Mouse (Mus musculus) stomach, embryonic 14.5 days (tissue): ENCODE data around the gene Gm20696. TPM values are rescaled to one million over a fixed set of nuclear protein-coding genes. Genes with fewer than 3 reads are reported as not detected.

Experiments
- ATAC-seq: fragments of 200-750 bp; cut with Nextera tagmentation; 2 replicates; pipeline ENCODE4 v1.8.0; 2017; ENCODE audit warnings: low read depth, moderate TSS enrichment; ENCODE audit not compliant: insufficient number of reproducible peaks, insufficient read depth, low FRiP score
- H3K27ac ChIP-seq: fragments of 300-500 bp; sonication (generic); 2 replicates; pipeline ENCODE4 v1.5.1; 2014; ENCODE audit warnings: mild to moderate bottlenecking, low read length, moderate library complexity, mixed read lengths
- H3K27me3 ChIP-seq: fragments of 300-500 bp; sonication (generic); 2 replicates; pipeline ENCODE4 v1.6.1; 2014; ENCODE audit warnings: low read length, control low read depth, mixed read lengths; ENCODE audit not compliant: control insufficient read depth, insufficient read depth
- H3K36me3 ChIP-seq: fragments of 300-500 bp; sonication (generic); 2 replicates; pipeline ENCODE4 v1.6.1; 2014; ENCODE audit warnings: mild to moderate bottlenecking, control low read depth, low read length, moderate library complexity, mixed read lengths; ENCODE audit not compliant: control insufficient read depth, insufficient read depth
- H3K4me1 ChIP-seq: fragments of 300-500 bp; sonication (generic); 2 replicates; pipeline ENCODE4 v1.6.1; 2014; ENCODE audit warnings: low read length, control low read depth, mixed read lengths; ENCODE audit not compliant: control insufficient read depth, insufficient read depth
- H3K4me2 ChIP-seq: fragments of 300-500 bp; sonication (generic); replicated peaks from 2 replicates; pipeline ENCODE4 v1.6.1; 2014; ENCODE audit warnings: low read depth, low read length, control low read depth
- H3K4me3 ChIP-seq: fragments of 300-500 bp; sonication (generic); 2 replicates; pipeline ENCODE4 v1.5.1; 2014; ENCODE audit warnings: low read depth, low read length, control low read depth
- H3K9ac ChIP-seq: fragments of 300-500 bp; sonication (generic); replicated peaks from 2 replicates; pipeline ENCODE4 v1.6.1; 2014; ENCODE audit warnings: low read depth, mild to moderate bottlenecking, control low read depth, low read length, moderate library complexity, mixed read lengths
- H3K9me3 ChIP-seq: fragments of 300-500 bp; sonication (generic); 2 replicates; pipeline ENCODE4 v1.6.1; 2016; ENCODE audit warnings: low read depth, low read length, control low read depth; ENCODE audit not compliant: control insufficient read depth
- WGBS: fragments of 180-500 bp; shearing (Covaris S2); extraction: QIAGEN DNeasy Blood & Tissue Kit; methylation state at CpG from one replicate; pipeline ENCODE4 v1.1.7; 2014; 5-methylcytosine and 5-hydroxymethylcytosine counted together
- polyA plus RNA-seq: library from polyadenylated mRNA; unstranded; fragments of >200 nt; fragmentation: Nextera tagmentation; extraction: Ambion mirVana; gene quantifications from 2 replicates; pipeline ENCODE4 v1.2.1, GENCODE M21; 2014

Gm20696 gene
- polyA plus RNA-seq, 1 experiment from 2014 or later, result 7.0 TPM

- H3K27me3 ChIP-seq, result no peaks in the 10 kb centered on the region
- peak within 1 kb of the TSS; percentile 86 for H3K4me3 ChIP-seq
- H3K36me3 ChIP-seq, result no peaks in the 10 kb centered on the region
- H3K27ac ChIP-seq, result peak within 1 kb of the TSS; percentile 100
- WGBS, result under 1% methylated on average over 70 of the region's 72 CpGs
- H3K4me1 ChIP-seq, result peaks cover 11% of the 10 kb centered on the region; the same call in 1 of the 2 replicates
- peak within 1 kb of the TSS; percentile 96 for H3K9ac ChIP-seq
- H3K4me2 ChIP-seq, result peak within 1 kb of the TSS; percentile 73
- H3K9me3 ChIP-seq, result peaks cover 3% of the 10 kb centered on the region; the same call in 1 of the 2 replicates
- ATAC-seq, result no peak
Observed at GRCm38 (mm10) chr6:99522359-99523108, 144.1 kb downstream of the Gm20696 start, which contains the start of gene Foxp1. Gene Foxp1, minus strand, starts transcription at chr6:99522721.

DNA sequence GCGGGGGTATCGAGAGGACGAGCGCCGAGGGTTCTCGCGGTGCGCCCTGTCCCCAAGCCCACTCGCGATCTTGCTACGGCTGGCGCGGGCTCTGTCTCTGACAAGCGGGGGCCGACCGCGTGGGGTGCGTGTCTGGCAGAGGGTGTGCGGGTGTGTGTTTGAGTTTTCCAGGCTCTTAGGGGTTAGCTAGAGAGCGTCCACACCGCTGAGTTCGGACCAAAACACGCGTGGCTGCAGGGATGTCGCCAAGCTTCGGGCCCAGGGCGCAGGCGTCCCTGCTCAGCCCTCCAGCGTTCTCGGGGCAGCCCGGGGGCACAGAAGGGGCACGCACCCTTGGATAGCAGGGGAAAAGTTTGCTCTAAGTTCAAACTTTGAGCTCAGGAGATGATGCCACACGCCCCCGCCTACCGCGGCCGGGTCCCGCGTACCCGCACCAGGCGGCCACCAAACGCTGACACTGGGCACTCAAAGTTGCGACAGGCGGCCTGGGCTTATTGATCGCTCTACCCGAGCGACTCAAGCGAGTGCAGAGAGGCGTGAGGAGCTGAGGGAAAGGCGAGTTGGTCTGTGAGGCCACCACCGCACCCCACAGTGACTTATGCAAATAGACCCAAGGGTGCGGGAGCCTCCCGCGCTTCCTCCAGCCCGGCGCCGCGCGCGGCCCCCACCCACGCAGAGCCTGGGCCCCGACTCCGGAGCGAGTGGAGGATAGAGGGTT is 144.8 kb downstream of the Gm20696 start:
- no peaks in the 10 kb centered on the region for H3K36me3 ChIP-seq
- WGBS, result under 1% methylated on average over 64 of the region's 64 CpGs
- peak overlapping the region; percentile 86 for H3K4me3 ChIP-seq
- no peaks in the 10 kb centered on the region for H3K27me3 ChIP-seq
- peak overlapping the region; percentile 73 for H3K4me2 ChIP-seq
- no peaks in the 10 kb centered on the region for H3K9me3 ChIP-seq
- peaks cover 12% of the 10 kb centered on the region; the same call in 1 of the 2 replicates for H3K4me1 ChIP-seq
- peak; percentile 24; the same call in 1 of the 2 replicates for ATAC-seq
- H3K27ac ChIP-seq, result peak overlapping the region; percentile 100
- H3K9ac ChIP-seq, result peak overlapping the region; percentile 96

- under 1% methylated on average over 54 of the region's 54 CpGs for WGBS
- no peaks in the 10 kb centered on the region for H3K36me3 ChIP-seq
- H3K4me1 ChIP-seq, result peaks cover 12% of the 10 kb centered on the region; the same call in 1 of the 2 replicates
- H3K9me3 ChIP-seq, result no peaks in the 10 kb centered on the region
- peak; percentile 84 for ATAC-seq
- peak overlapping the region; percentile 96 for H3K9ac ChIP-seq
- H3K27ac ChIP-seq, result peak overlapping the region; percentile 100
- H3K4me3 ChIP-seq, result peak overlapping the region; percentile 86
- no peaks in the 10 kb centered on the region for H3K27me3 ChIP-seq
- peak overlapping the region; percentile 73 for H3K4me2 ChIP-seq
Observed at GRCm38 (mm10) chr6:99521038-99521640, 145.5 kb downstream of the Gm20696 start.

DNA sequence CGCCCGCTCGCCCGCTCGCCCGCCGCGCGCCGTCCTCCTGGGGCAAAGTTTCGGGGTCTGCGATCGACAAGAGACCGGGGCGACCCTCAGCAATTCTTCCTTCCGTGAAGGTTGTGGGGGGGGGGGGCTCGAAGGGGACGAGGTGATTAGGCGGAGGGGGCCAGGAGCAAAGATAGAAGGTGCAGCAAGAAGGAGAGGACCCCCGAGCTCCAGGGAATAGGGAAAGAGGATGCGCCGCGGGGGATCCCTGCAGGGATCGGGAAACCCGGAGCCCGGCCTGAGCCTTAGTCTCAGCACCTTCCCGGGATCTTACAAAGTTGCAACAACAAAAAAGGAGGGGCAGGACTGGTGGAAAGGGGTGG is 145.9 kb downstream of the Gm20696 start:
- ATAC-seq, result no peak

DNA sequence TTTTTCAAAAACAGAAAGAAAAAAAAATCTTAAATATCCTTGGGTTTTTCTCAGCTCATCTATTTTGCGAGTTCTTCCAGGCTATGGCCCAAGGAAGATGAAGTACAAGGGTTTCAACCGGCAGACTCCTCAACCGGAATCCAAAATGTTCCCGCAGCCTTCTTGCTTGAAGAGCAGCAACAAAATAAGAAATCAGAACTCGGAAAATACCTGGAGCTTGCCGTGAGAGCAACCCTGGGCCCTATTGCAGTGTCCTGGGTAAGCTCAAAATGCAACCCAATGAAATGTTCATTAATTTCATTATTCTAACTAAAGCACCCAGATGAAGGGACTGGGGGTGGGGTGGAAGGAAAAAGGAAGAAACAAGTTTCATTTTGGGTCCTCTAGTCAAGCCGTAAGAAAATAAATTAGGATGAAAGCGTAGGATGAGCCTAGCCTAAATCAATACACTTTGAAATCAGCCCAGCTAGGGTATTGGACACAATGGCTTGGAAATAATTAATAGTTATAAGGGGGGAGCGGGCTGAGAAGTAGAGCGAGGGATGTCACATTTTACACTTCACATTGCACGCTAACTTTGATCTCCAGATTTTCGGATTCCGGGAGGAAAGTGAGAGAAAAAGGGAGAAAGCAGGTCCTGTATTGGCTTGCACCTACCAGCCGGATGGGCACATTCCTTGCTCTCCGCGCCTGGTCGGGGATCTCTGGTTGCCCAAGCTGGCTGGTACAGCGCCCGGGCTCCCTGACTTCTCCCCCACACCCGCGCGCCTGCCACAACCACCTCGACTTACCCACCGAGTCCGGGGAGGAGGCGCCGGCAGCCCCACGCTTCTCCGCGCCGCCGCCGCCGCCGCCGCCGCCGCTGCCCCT is 146.6 kb downstream of the Gm20696 start:
- Histone ChIP-seq H3K27me3 (no peaks in the 10 kb centered on the region), H3K9me3 (no peaks in the 10 kb centered on the region), H3K4me1 (peaks cover 8% of the 10 kb centered on the region; the same call in 1 of the 2 replicates), H3K4me3 (peak overlapping the region; percentile 86), H3K9ac (peak overlapping the region; percentile 96), H3K4me2 (peak overlapping the region; percentile 73), H3K36me3 (no peaks in the 10 kb centered on the region), H3K27ac (peak overlapping the region; percentile 100)
- ATAC-seq, result no peak
- whole genome bisulfite sequencing, result 3% methylated on average over 36 of the region's 38 CpGs

More for the DNA sequence above, 145.9 kb downstream of the Gm20696 start:
- Histone ChIP-seq H3K4me1 (peaks cover 12% of the 10 kb centered on the region; the same call in 1 of the 2 replicates), H3K4me3 (peak overlapping the region; percentile 86), H3K27me3 (no peaks in the 10 kb centered on the region), H3K4me2 (peak overlapping the region; percentile 73), H3K9ac (peak overlapping the region; percentile 96), H3K9me3 (no peaks in the 10 kb centered on the region), H3K27ac (peak overlapping the region; percentile 100), H3K36me3 (no peaks in the 10 kb centered on the region)
- under 1% methylated on average over 24 of the region's 27 CpGs for WGBS

GRCm38 (mm10) chr6:99519052-99519451 is 147.5 kb downstream of the Gm20696 start:
- H3K27ac ChIP-seq, result no peak overlapping the region; the same call in 1 of the 2 replicates
- H3K9me3 ChIP-seq, result no peaks in the 10 kb centered on the region
- no peaks in the 10 kb centered on the region for H3K27me3 ChIP-seq
- no peak overlapping the region for H3K9ac ChIP-seq
- H3K36me3 ChIP-seq, result no peaks in the 10 kb centered on the region
- ATAC-seq, result no peak
- peak overlapping the region; percentile 73 for H3K4me2 ChIP-seq
- H3K4me1 ChIP-seq, result peaks cover 6% of the 10 kb centered on the region; the same call in 1 of the 2 replicates
- WGBS, result 29% methylated on average over 4 of the region's 4 CpGs
- peak overlapping the region; percentile 86 for H3K4me3 ChIP-seq

DNA sequence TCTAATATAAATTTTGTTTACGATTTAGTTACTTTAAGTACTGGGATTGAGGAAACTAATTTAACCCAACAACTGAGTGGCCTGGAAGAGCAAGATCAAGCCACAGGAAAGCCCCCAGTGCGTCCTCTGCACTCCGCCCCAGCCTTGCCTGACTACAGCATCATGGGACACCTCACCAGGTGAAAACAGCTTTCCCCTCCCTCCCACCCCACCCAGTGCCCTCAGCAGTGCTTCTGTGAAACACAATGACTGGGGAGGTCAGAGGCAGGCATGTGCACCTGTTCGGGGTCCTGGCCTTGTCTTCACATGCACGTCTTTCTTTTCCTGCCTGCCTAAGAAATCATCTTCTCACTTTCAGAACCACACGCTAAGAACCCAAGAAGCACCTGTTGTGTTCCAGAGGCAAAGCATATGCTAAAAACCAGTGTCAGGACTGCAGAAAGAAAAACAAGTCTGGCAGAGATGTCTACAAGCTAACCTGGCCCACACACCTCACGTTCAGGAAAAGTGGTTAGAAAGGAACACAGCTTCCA is 150.9 kb downstream of the Gm20696 start:
- WGBS, result 75% methylated on average over 7 of the region's 7 CpGs
- H3K27me3 ChIP-seq, result no peaks in the 10 kb centered on the region
- no peak for ATAC-seq
- H3K4me3 ChIP-seq, result no peak overlapping the region
- no peak overlapping the region for H3K27ac ChIP-seq
- no peak overlapping the region for H3K9ac ChIP-seq
- H3K4me2 ChIP-seq, result no peak overlapping the region
- H3K4me1 ChIP-seq, result peaks cover 14% of the 10 kb centered on the region; the same call in 1 of the 2 replicates
- H3K36me3 ChIP-seq, result no peaks in the 10 kb centered on the region
- H3K9me3 ChIP-seq, result no peaks in the 10 kb centered on the region
